Mouse (Mus musculus): ENCODE data around the gene Stk39. TPM values are rescaled to one million over a fixed set of nuclear protein-coding genes. Genes with fewer than 3 reads are reported as not detected.
A peak's percentile ranks its signal among the peaks of the same experiment; 100 is the strongest.

Stk39 gene
- polyA plus RNA-seq, 1 experiment from 2014 or later: 25.1 TPM

GRCm38 (mm10) chr2:68304771-68305460 lies 167.2 kb downstream of the Stk39 start:
- Histone ChIP-seq H3K4me2 (ENCODE audit: low read length) (no peak overlapping the region), H3K36me3 (ENCODE audit: control insufficient read depth, insufficient read depth, low read length) (peaks cover 2% of the 10 kb centered on the region; the same call in 1 of the 2 replicates), H3K27me3 (replicated peaks; ENCODE audit: control insufficient read depth, insufficient read depth, low read length) (no peaks in the 10 kb centered on the region), H3K4me1 (ENCODE audit: control insufficient read depth, insufficient read depth, low read depth, low read length) (no peaks in the 10 kb centered on the region), H3K27ac (ENCODE audit: low read depth, low read length) (no peak overlapping the region), H3K9ac (ENCODE audit: low read depth, low read length) (no peak overlapping the region), H3K9me3 (ENCODE audit: control insufficient read depth, low read length) (no peaks in the 10 kb centered on the region), H3K4me3 (ENCODE audit: low read length) (no peak overlapping the region)
- 92% methylated on average over 6 of the region's 6 CpGs for WGBS
- no peak for ATAC-seq

- peak; percentile 73; the same call in 1 of the 2 replicates for ATAC-seq
- 38% methylated on average over 4 of the region's 4 CpGs for WGBS
- Histone ChIP-seq H3K9me3 (ENCODE audit: control insufficient read depth, low read length) (no peaks in the 10 kb centered on the region), H3K4me1 (ENCODE audit: control insufficient read depth, insufficient read depth, low read depth, low read length) (no peaks in the 10 kb centered on the region), H3K27ac (ENCODE audit: low read depth, low read length) (no peak overlapping the region), H3K9ac (ENCODE audit: low read depth, low read length) (no peak overlapping the region), H3K4me2 (ENCODE audit: low read length) (no peak overlapping the region), H3K4me3 (ENCODE audit: low read length) (no peak overlapping the region), H3K36me3 (ENCODE audit: control insufficient read depth, insufficient read depth, low read length) (peaks cover 4% of the 10 kb centered on the region; the same call in 1 of the 2 replicates), H3K27me3 (replicated peaks; ENCODE audit: control insufficient read depth, insufficient read depth, low read length) (no peaks in the 10 kb centered on the region)
These were observed 170.1 kb downstream of the Stk39 start for GRCm38 (mm10) chr2:68301811-68302542.

- H3K9me3 ChIP-seq (ENCODE audit: control insufficient read depth, low read length): no peaks in the 10 kb centered on the region
- H3K27me3 ChIP-seq (replicated peaks; ENCODE audit: control insufficient read depth, insufficient read depth, low read length): no peaks in the 10 kb centered on the region
- H3K4me3 ChIP-seq (ENCODE audit: low read length): no peak overlapping the region
- ATAC-seq: no peak
- no peaks in the 10 kb centered on the region for H3K4me1 ChIP-seq (ENCODE audit: control insufficient read depth, insufficient read depth, low read depth, low read length)
- H3K9ac ChIP-seq (ENCODE audit: low read depth, low read length): no peak overlapping the region
- no peak overlapping the region for H3K27ac ChIP-seq (ENCODE audit: low read depth, low read length)
- H3K4me2 ChIP-seq (ENCODE audit: low read length): no peak overlapping the region
- peaks cover 2% of the 10 kb centered on the region; the same call in 1 of the 2 replicates for H3K36me3 ChIP-seq (ENCODE audit: control insufficient read depth, insufficient read depth, low read length)
- WGBS: 93% methylated on average over 3 of the region's 3 CpGs
These were observed 173.7 kb downstream of the Stk39 start for GRCm38 (mm10) chr2:68298356-68298755.

GRCm38 (mm10) chr2:68297955-68298354 lies 174.1 kb downstream of the Stk39 start:
- H3K9me3 ChIP-seq (ENCODE audit: control insufficient read depth, low read length): no peaks in the 10 kb centered on the region
- H3K4me3 ChIP-seq (ENCODE audit: low read length): no peak overlapping the region
- H3K4me1 ChIP-seq (ENCODE audit: control insufficient read depth, insufficient read depth, low read depth, low read length): no peaks in the 10 kb centered on the region
- no peak overlapping the region for H3K27ac ChIP-seq (ENCODE audit: low read depth, low read length)
- 98% methylated on average over 2 of the region's 2 CpGs for WGBS
- H3K27me3 ChIP-seq (replicated peaks; ENCODE audit: control insufficient read depth, insufficient read depth, low read length): no peaks in the 10 kb centered on the region
- ATAC-seq: no peak
- H3K9ac ChIP-seq (ENCODE audit: low read depth, low read length): no peak overlapping the region
- H3K36me3 ChIP-seq (ENCODE audit: control insufficient read depth, insufficient read depth, low read length): peaks cover 2% of the 10 kb centered on the region; the same call in 1 of the 2 replicates
- H3K4me2 ChIP-seq (ENCODE audit: low read length): no peak overlapping the region

- Histone ChIP-seq H3K4me2 (ENCODE audit: low read length) (no peak overlapping the region), H3K4me3 (ENCODE audit: low read length) (no peak overlapping the region), H3K36me3 (ENCODE audit: control insufficient read depth, insufficient read depth, low read length) (peaks cover 2% of the 10 kb centered on the region; the same call in 1 of the 2 replicates), H3K9me3 (ENCODE audit: control insufficient read depth, low read length) (no peaks in the 10 kb centered on the region), H3K9ac (ENCODE audit: low read depth, low read length) (no peak overlapping the region), H3K27me3 (replicated peaks; ENCODE audit: control insufficient read depth, insufficient read depth, low read length) (no peaks in the 10 kb centered on the region), H3K27ac (ENCODE audit: low read depth, low read length) (no peak overlapping the region), H3K4me1 (ENCODE audit: control insufficient read depth, insufficient read depth, low read depth, low read length) (no peaks in the 10 kb centered on the region)
- ATAC-seq: no peak
- 75% methylated on average over 2 of the region's 2 CpGs for WGBS
These were observed 175.3 kb downstream of the Stk39 start for GRCm38 (mm10) chr2:68296743-68297142.

GRCm38 (mm10) chr2:68292539-68293320 lies 179.3 kb downstream of the Stk39 start:
- H3K27me3 ChIP-seq (replicated peaks; ENCODE audit: control insufficient read depth, insufficient read depth, low read length): no peaks in the 10 kb centered on the region
- peak; percentile 30; the same call in 1 of the 2 replicates for ATAC-seq
- H3K4me1 ChIP-seq (ENCODE audit: control insufficient read depth, insufficient read depth, low read depth, low read length): no peaks in the 10 kb centered on the region
- H3K4me3 ChIP-seq (ENCODE audit: low read length): no peak overlapping the region
- no peak overlapping the region for H3K4me2 ChIP-seq (ENCODE audit: low read length)
- H3K9ac ChIP-seq (ENCODE audit: low read depth, low read length): no peak overlapping the region
- 74% methylated on average over 16 of the region's 16 CpGs for WGBS
- H3K36me3 ChIP-seq (ENCODE audit: control insufficient read depth, insufficient read depth, low read length): no peaks in the 10 kb centered on the region
- H3K27ac ChIP-seq (ENCODE audit: low read depth, low read length): no peak overlapping the region
- H3K9me3 ChIP-seq (ENCODE audit: control insufficient read depth, low read length): no peaks in the 10 kb centered on the region

- H3K36me3 ChIP-seq (ENCODE audit: control insufficient read depth, insufficient read depth, low read length): no peaks in the 10 kb centered on the region
- no peaks in the 10 kb centered on the region for H3K9me3 ChIP-seq (ENCODE audit: control insufficient read depth, low read length)
- WGBS: 54% methylated on average over 5 of the region's 5 CpGs
- no peak overlapping the region for H3K9ac ChIP-seq (ENCODE audit: low read depth, low read length)
- H3K27me3 ChIP-seq (replicated peaks; ENCODE audit: control insufficient read depth, insufficient read depth, low read length): no peaks in the 10 kb centered on the region
- H3K4me1 ChIP-seq (ENCODE audit: control insufficient read depth, insufficient read depth, low read depth, low read length): no peaks in the 10 kb centered on the region
- no peak overlapping the region for H3K4me2 ChIP-seq (ENCODE audit: low read length)
- H3K27ac ChIP-seq (ENCODE audit: low read depth, low read length): no peak overlapping the region
- ATAC-seq: no peak; the same call in 1 of the 2 replicates
- H3K4me3 ChIP-seq (ENCODE audit: low read length): no peak overlapping the region
These were observed 180.2 kb downstream of the Stk39 start for GRCm38 (mm10) chr2:68291895-68292294.

- H3K4me1 ChIP-seq (ENCODE audit: control insufficient read depth, insufficient read depth, low read depth, low read length): no peaks in the 10 kb centered on the region
- no peaks in the 10 kb centered on the region for H3K36me3 ChIP-seq (ENCODE audit: control insufficient read depth, insufficient read depth, low read length)
- H3K4me3 ChIP-seq (ENCODE audit: low read length): no peak overlapping the region
- H3K27me3 ChIP-seq (replicated peaks; ENCODE audit: control insufficient read depth, insufficient read depth, low read length): no peaks in the 10 kb centered on the region
- ATAC-seq: peak; percentile 43
- no peak overlapping the region for H3K4me2 ChIP-seq (ENCODE audit: low read length)
- no peaks in the 10 kb centered on the region for H3K9me3 ChIP-seq (ENCODE audit: control insufficient read depth, low read length)
- H3K27ac ChIP-seq (ENCODE audit: low read depth, low read length): no peak overlapping the region
- no peak overlapping the region for H3K9ac ChIP-seq (ENCODE audit: low read depth, low read length)
- 63% methylated on average over 4 of the region's 4 CpGs for WGBS
These were observed 182.1 kb downstream of the Stk39 start for GRCm38 (mm10) chr2:68289961-68290360.

GRCm38 (mm10) chr2:68289177-68289576 lies 182.9 kb downstream of the Stk39 start:
- no peak for ATAC-seq
- H3K9me3 ChIP-seq (ENCODE audit: control insufficient read depth, low read length): no peaks in the 10 kb centered on the region
- no peak overlapping the region for H3K27ac ChIP-seq (ENCODE audit: low read depth, low read length)
- no peak overlapping the region for H3K4me3 ChIP-seq (ENCODE audit: low read length)
- no peak overlapping the region for H3K9ac ChIP-seq (ENCODE audit: low read depth, low read length)
- 84% methylated on average over 10 of the region's 10 CpGs for WGBS
- no peaks in the 10 kb centered on the region for H3K27me3 ChIP-seq (replicated peaks; ENCODE audit: control insufficient read depth, insufficient read depth, low read length)
- H3K4me1 ChIP-seq (ENCODE audit: control insufficient read depth, insufficient read depth, low read depth, low read length): no peaks in the 10 kb centered on the region
- no peaks in the 10 kb centered on the region for H3K36me3 ChIP-seq (ENCODE audit: control insufficient read depth, insufficient read depth, low read length)
- no peak overlapping the region for H3K4me2 ChIP-seq (ENCODE audit: low read length)
